23 mouse cellular contexts compared by ENCODE assay signal in genomic region chr2:20507832-20508723, GRCm38 (mm10).
A peak's percentile ranks its signal among the peaks of the same experiment; 100 is the strongest.
DNase-seq lines count a peak whose midpoint lies in the region; ATAC-seq and TF ChIP-seq lines count a peak whose summit lies in the region.
"Had no signal": no experiment of that assay in that cellular context is flagged by ENCODE, and none has a peak within 500 bp of the region (broad histone marks: within the 10 kb centered on the region; RNA-seq: fewer than 3 reads in every experiment).

No protein-coding gene starts in this region.

- WGBS in lung, embryonic 15.5 days = 39% methylated on average over 6 of the region's 6 CpGs
- WGBS in stomach, postnatal 0 days = 53% methylated on average over 6 of the region's 6 CpGs
- WGBS in neural tube, embryonic 15.5 days = 72% methylated on average over 6 of the region's 6 CpGs

- H3K9me3 ChIP-seq in lung, embryonic 15.5 days = no peaks in the 10 kb centered on the region
- H3K9me3 ChIP-seq in stomach, postnatal 0 days (ENCODE audit: control insufficient read depth, low read length) = no peaks in the 10 kb centered on the region
- H3K9me3 ChIP-seq in neural tube, embryonic 15.5 days (replicated peaks) = no peaks in the 10 kb centered on the region
- H3K9me3 ChIP-seq: forebrain, embryonic 15.5 days; hindbrain, embryonic 12.5 days; limb, embryonic 13.5 days had no signal

- no peak for TF ChIP-seq EP300 in stomach, postnatal 0 days (optimal IDR thresholded peaks at IDR 0.05)

- H3K4me3 ChIP-seq in lung, embryonic 15.5 days = no peak overlapping the region
- no peak overlapping the region for H3K4me3 ChIP-seq in stomach, postnatal 0 days (ENCODE audit: low read depth, low read length)
- no peak overlapping the region for H3K4me3 ChIP-seq in neural tube, embryonic 15.5 days (replicated peaks)
- H3K4me3 ChIP-seq: forebrain, embryonic 15.5 days; heart, adult 2 months; hindbrain, embryonic 12.5 days; limb, embryonic 13.5 days had no signal

- no peaks in the 10 kb centered on the region for H3K27me3 ChIP-seq in lung, embryonic 15.5 days
- H3K27me3 ChIP-seq in Patski = no peaks in the 10 kb centered on the region
- H3K27me3 ChIP-seq in stomach, postnatal 0 days (ENCODE audit: control insufficient read depth, insufficient read depth, low read length) = no peaks in the 10 kb centered on the region
- H3K27me3 ChIP-seq in neural tube, embryonic 15.5 days (replicated peaks) = no peaks in the 10 kb centered on the region
- H3K27me3 ChIP-seq: forebrain, embryonic 15.5 days; hindbrain, embryonic 12.5 days; limb, embryonic 13.5 days had no signal

- peak; percentile 25 for DNase-seq in embryo, embryonic 10 days (ENCODE audit: low spot score)
- DNase-seq in embryo, embryonic 9.5 days (ENCODE audit: extremely low spot score) = no peak
- DNase-seq in lung, postnatal 14 days = no peak
- peak; percentile 77 for DNase-seq in Patski (ENCODE audit: low read depth, low spot score)
- peak; percentile 27 for DNase-seq in stomach, postnatal 0 days (ENCODE audit: low spot score)
- DNase-seq in frontal cortex, postnatal 36 days (ENCODE audit: low spot score in 2 of 2) = no peak
- DNase-seq: adrenal gland, postnatal 36 days; cerebellum, adult 11 months; cerebellum, adult 9-11 months; gastrocnemius, postnatal 25 days; heart, adult 2 months; kidney, adult 2 months; kidney, postnatal 36 days; layer of hippocampus, postnatal 36 days; lung, postnatal 10 days; midbrain, embryonic 14.5 days; right cerebral cortex, postnatal 14 days had no signal

- TF ChIP-seq CTCF in Patski (IDR thresholded peaks at IDR 0.05) = no peak
- no peak for TF ChIP-seq CTCF in stomach, postnatal 0 days (IDR thresholded peaks at IDR 0.05; ENCODE audit: low read depth)

- H3K4me1 ChIP-seq in lung, embryonic 15.5 days = no peaks in the 10 kb centered on the region; the same call in 1 of the 2 replicates
- H3K4me1 ChIP-seq in stomach, postnatal 0 days (replicated peaks; ENCODE audit: control insufficient read depth, insufficient read depth) = no peaks in the 10 kb centered on the region
- no peaks in the 10 kb centered on the region for H3K4me1 ChIP-seq in neural tube, embryonic 15.5 days
- H3K4me1 ChIP-seq: forebrain, embryonic 15.5 days; hindbrain, embryonic 12.5 days; limb, embryonic 13.5 days had no signal

- H3K9ac ChIP-seq in lung, embryonic 15.5 days = no peak overlapping the region
- no peak overlapping the region for H3K9ac ChIP-seq in stomach, postnatal 0 days (ENCODE audit: low read length)
- H3K9ac ChIP-seq in neural tube, embryonic 15.5 days (replicated peaks) = no peak overlapping the region
- H3K9ac ChIP-seq: forebrain, embryonic 15.5 days; hindbrain, embryonic 12.5 days; limb, embryonic 13.5 days; liver, embryonic 14.5 days had no signal

- CTCF ChIA-PET in Patski (lab: Charles Lee) = interaction anchor here (0.6 to 1.1 kb wide), 3 partner anchors 43 to 232 kb away, joined by 3 read pairs; no protein-coding TSS in a partner anchor

- H3K4me2 ChIP-seq in lung, embryonic 15.5 days = 0 out of 2 replicates have a peak overlapping the region, but pooled peaks have one; percentile 11
- H3K4me2 ChIP-seq in stomach, postnatal 0 days (replicated peaks; ENCODE audit: low read depth) = no peak overlapping the region
- no peak overlapping the region for H3K4me2 ChIP-seq in neural tube, embryonic 15.5 days
- H3K4me2 ChIP-seq: forebrain, embryonic 15.5 days; hindbrain, embryonic 12.5 days; limb, embryonic 13.5 days had no signal

- H3K27ac ChIP-seq in lung, embryonic 15.5 days = peak overlapping the region; percentile 52
- H3K27ac ChIP-seq in stomach, postnatal 0 days (replicated peaks) = no peak overlapping the region
- no peak overlapping the region for H3K27ac ChIP-seq in neural tube, embryonic 15.5 days (replicated peaks)
- H3K27ac ChIP-seq: forebrain, embryonic 15.5 days; heart, adult 2 months; hindbrain, embryonic 12.5 days; limb, embryonic 13.5 days; liver, embryonic 14.5 days had no signal

- in situ Hi-C loops in Patski (cut with MboI; ENCODE audit: low pct_unique_long_range_greater_than_20kb) = no loop called here

- ATAC-seq in lung, embryonic 15.5 days (ENCODE audit: borderline replicate concordance, extremely low read depth, low FRiP score, low TSS enrichment) = no peak
- peak; percentile 95 for ATAC-seq in Patski
- 0 out of 2 replicates have a peak, but pooled peaks have one; percentile 54 for ATAC-seq in stomach, postnatal 0 days (ENCODE audit: low FRiP score, low TSS enrichment)
- ATAC-seq in neural tube, embryonic 15.5 days (ENCODE audit: low FRiP score) = no peak
- ATAC-seq: forebrain, embryonic 15.5 days had no signal

- POLR2A ChIA-PET in Patski (lab: Charles Lee) = interaction anchor here (1.6 kb wide), 1 partner anchor 11 kb away, joined by 6 read pairs; no protein-coding TSS in a partner anchor

- H3K36me3 ChIP-seq in lung, embryonic 15.5 days = no peaks in the 10 kb centered on the region
- no peaks in the 10 kb centered on the region for H3K36me3 ChIP-seq in stomach, postnatal 0 days (ENCODE audit: control insufficient read depth, insufficient read depth, low read length)
- no peaks in the 10 kb centered on the region for H3K36me3 ChIP-seq in neural tube, embryonic 15.5 days
- H3K36me3 ChIP-seq: forebrain, embryonic 15.5 days; hindbrain, embryonic 12.5 days; limb, embryonic 13.5 days had no signal

Comparison
In these comparisons a context has a peak if more than half of its experiments do, and no peak if none do; other contexts are left out.
1. DNase-seq: peak in embryo, embryonic 10 days (single experiment), Patski (single experiment) and stomach, postnatal 0 days (single experiment); none in embryo, embryonic 9.5 days (single experiment), lung, postnatal 14 days (single experiment) and frontal cortex, postnatal 36 days (0 of 2).
2. ATAC-seq: peak in Patski (single experiment) and stomach, postnatal 0 days (single experiment); none in lung, embryonic 15.5 days (single experiment) and neural tube, embryonic 15.5 days (single experiment).